Mouse (Mus musculus): ENCODE results near the gene Adcyap1r1.

- TF ChIP-seq RCOR1 (conservative IDR thresholded peaks at IDR 0.05; ENCODE audit: low read depth, low read length) (no peak), MAX (IDR thresholded peaks at IDR 0.05; ENCODE audit: low read length) (no peak), MAZ (IDR thresholded peaks at IDR 0.05; ENCODE audit: low read depth, low read length) (no peak), CTCF (conservative IDR thresholded peaks at IDR 0.05 in 1 of 2, IDR thresholded peaks at IDR 0.05 in 1 of 2; ENCODE audit: low read depth in 2 of 2, low read length in 2 of 2) (no peak), ETS1 (conservative IDR thresholded peaks at IDR 0.05; ENCODE audit: low read depth, low read length) (no peak), EP300 (IDR thresholded peaks at IDR 0.05; ENCODE audit: low read length) (no peak), JUND (conservative IDR thresholded peaks at IDR 0.05; ENCODE audit: low read depth, low read length) (no peak), POLR2A (IDR thresholded peaks at IDR 0.05; ENCODE audit: low read depth, low read length) (no peak), JUN (IDR thresholded peaks at IDR 0.05; ENCODE audit: insufficient read depth, low read depth, low read length) (no peak), POLR2AphosphoS2 (IDR thresholded peaks at IDR 0.05; ENCODE audit: low read depth, low read length) (no peak), CHD2 (IDR thresholded peaks at IDR 0.05; ENCODE audit: low read length) (no peak)
These were observed 99.1 kb downstream of the Adcyap1r1 start for GRCm38 (mm10) chr6:55550926-55551325.

Measured in CH12.LX (cell line).